Mouse (Mus musculus): Measurements from ENCODE around the gene Fam53b. TPM values are rescaled to one million over a fixed set of nuclear protein-coding genes. Genes with fewer than 3 reads are reported as not detected.
"Not testable (repeated sequence)": the region's sequence is repeated elsewhere in the genome, so short reads cannot be mapped to it uniquely, and the experiment has no call there.

The Fam53b gene
- total RNA-seq, 2 experiments from 2014 or later, result 34.6 to 40.9 TPM

GRCm38 (mm10) chr7:132687897-132688296 is 125.8 kb downstream of the Fam53b start:
- DNase-seq (ENCODE audit: extremely low spot score in 1 of 2, low spot score in 1 of 2), result no peak

- no peak for DNase-seq (ENCODE audit: extremely low spot score in 1 of 2, low spot score in 1 of 2)
Observed at GRCm38 (mm10) chr7:132686515-132686914, 127.2 kb downstream of the Fam53b start.

GRCm38 (mm10) chr7:132683923-132684322 is 129.8 kb downstream of the Fam53b start:
- no peak for DNase-seq (ENCODE audit: extremely low spot score in 1 of 2, low spot score in 1 of 2)

- DNase-seq (ENCODE audit: extremely low spot score in 1 of 2, low spot score in 1 of 2), result no peak
Observed at GRCm38 (mm10) chr7:132682901-132683300, 130.8 kb downstream of the Fam53b start.

- DNase-seq (ENCODE audit: extremely low spot score in 1 of 2, low spot score in 1 of 2), result no peak
Observed at GRCm38 (mm10) chr7:132682336-132682735, 131.3 kb downstream of the Fam53b start.

- no peak for DNase-seq (ENCODE audit: extremely low spot score in 1 of 2, low spot score in 1 of 2)
Observed at GRCm38 (mm10) chr7:132681831-132682230, 131.9 kb downstream of the Fam53b start.

- no peak for DNase-seq (ENCODE audit: extremely low spot score in 1 of 2, low spot score in 1 of 2)
Observed at GRCm38 (mm10) chr7:132681296-132681695, 132.4 kb downstream of the Fam53b start.

GRCm38 (mm10) chr7:132679549-132679948 is 134.1 kb downstream of the Fam53b start:
- DNase-seq (ENCODE audit: extremely low spot score in 1 of 2, low spot score in 1 of 2), result no peak

GRCm38 (mm10) chr7:132679117-132679516 is 134.6 kb downstream of the Fam53b start:
- no peak for DNase-seq (ENCODE audit: extremely low spot score in 1 of 2, low spot score in 1 of 2)

- DNase-seq (ENCODE audit: extremely low spot score in 1 of 2, low spot score in 1 of 2), result no peak
Observed at GRCm38 (mm10) chr7:132675922-132676321, 137.8 kb downstream of the Fam53b start.

GRCm38 (mm10) chr7:132673931-132674755 is 139.5 kb downstream of the Fam53b start:
- no peak for DNase-seq (ENCODE audit: extremely low spot score in 1 of 2, low spot score in 1 of 2)

GRCm38 (mm10) chr7:132672481-132672959 is 141.2 kb downstream of the Fam53b start:
- no peak for DNase-seq (ENCODE audit: extremely low spot score in 1 of 2, low spot score in 1 of 2)

GRCm38 (mm10) chr7:132670863-132671165 is 142.9 kb downstream of the Fam53b start:
- no peak for DNase-seq (ENCODE audit: extremely low spot score in 1 of 2, low spot score in 1 of 2)

- no peak for DNase-seq (ENCODE audit: extremely low spot score in 1 of 2, low spot score in 1 of 2)
Observed at GRCm38 (mm10) chr7:132669999-132670862, 143.5 kb downstream of the Fam53b start.

GRCm38 (mm10) chr7:132668604-132669003 is 145.1 kb downstream of the Fam53b start:
- DNase-seq (ENCODE audit: extremely low spot score in 1 of 2, low spot score in 1 of 2), result no peak

GRCm38 (mm10) chr7:132666516-132666915 is 147.2 kb downstream of the Fam53b start:
- no peak for DNase-seq (ENCODE audit: extremely low spot score in 1 of 2, low spot score in 1 of 2)

- no peak for DNase-seq (ENCODE audit: extremely low spot score in 1 of 2, low spot score in 1 of 2)
Observed at GRCm38 (mm10) chr7:132665664-132666382, 147.9 kb downstream of the Fam53b start.

- no peak for DNase-seq (ENCODE audit: extremely low spot score in 1 of 2, low spot score in 1 of 2)
Observed at GRCm38 (mm10) chr7:132664815-132665214, 148.9 kb downstream of the Fam53b start.

- DNase-seq (ENCODE audit: extremely low spot score in 1 of 2, low spot score in 1 of 2), result not testable (repeated sequence)
Observed at GRCm38 (mm10) chr7:132662831-132663230, 150.9 kb downstream of the Fam53b start.
